Mouse (Mus musculus) thymus, postnatal 0 days (tissue): ENCODE results near the gene Dph6. TPM values are rescaled to one million over a fixed set of nuclear protein-coding genes. Genes with fewer than 3 reads are reported as not detected.

ENCODE experiments used
- DNase-seq: peaks from one replicate; pipeline ENCODE4 v3.0.0-alpha.2; 2015; ENCODE audit warnings: low spot score
- polyA plus RNA-seq: library from polyadenylated mRNA; unstranded; fragments of >200 nt; fragmentation: Nextera tagmentation; extraction: Ambion mirVana; gene quantifications from 2 replicates; pipeline ENCODE4 v1.2.1, GENCODE M21; 2015

Gene Dph6
- polyA plus RNA-seq, 1 experiment from 2014 or later, result 22.1 TPM

GRCm38 (mm10) chr2:114542325-114542724 lies 112.4 kb downstream of the Dph6 start:
- DNase-seq, result no peak

DNA sequence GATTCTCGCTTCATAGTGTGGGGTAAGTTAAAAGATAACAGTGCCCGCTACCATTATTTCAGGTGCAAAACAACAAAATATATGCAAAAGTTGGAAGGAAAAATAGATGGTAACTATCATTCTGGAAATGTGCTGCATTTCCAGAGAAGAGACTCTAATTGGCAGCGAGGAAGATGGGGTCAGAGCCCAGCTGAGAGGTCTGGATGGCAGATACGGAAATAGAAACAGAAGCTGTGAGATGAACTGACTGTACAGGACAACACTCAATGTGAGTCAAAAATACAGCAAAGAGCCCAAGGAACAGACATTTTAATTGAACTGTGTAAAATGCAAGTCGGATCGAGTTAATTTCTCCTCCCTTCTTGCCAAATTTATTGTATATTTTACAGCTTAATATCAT lies 114.3 kb downstream of the Dph6 start:
- DNase-seq, result no peak

DNA sequence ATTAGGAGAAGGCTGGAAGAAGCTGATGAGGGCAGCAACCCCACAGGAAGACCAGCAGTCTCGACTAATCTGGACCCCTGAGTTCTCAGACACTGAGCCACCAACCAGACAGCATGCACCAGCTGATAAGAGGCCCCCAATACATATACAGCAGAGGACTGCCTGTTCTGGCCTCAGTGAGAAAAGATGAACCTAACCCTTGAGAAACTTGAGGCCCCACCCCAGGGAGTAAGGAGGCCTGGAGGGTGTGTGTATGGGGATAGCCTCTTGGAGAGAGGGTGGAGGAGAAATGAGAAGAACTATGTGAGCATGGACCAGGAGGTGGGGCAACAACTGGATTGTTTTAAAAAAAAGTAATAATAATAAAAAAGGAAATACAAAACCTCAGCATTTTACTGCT lies 118.7 kb downstream of the Dph6 start:
- DNase-seq, result no peak

DNA sequence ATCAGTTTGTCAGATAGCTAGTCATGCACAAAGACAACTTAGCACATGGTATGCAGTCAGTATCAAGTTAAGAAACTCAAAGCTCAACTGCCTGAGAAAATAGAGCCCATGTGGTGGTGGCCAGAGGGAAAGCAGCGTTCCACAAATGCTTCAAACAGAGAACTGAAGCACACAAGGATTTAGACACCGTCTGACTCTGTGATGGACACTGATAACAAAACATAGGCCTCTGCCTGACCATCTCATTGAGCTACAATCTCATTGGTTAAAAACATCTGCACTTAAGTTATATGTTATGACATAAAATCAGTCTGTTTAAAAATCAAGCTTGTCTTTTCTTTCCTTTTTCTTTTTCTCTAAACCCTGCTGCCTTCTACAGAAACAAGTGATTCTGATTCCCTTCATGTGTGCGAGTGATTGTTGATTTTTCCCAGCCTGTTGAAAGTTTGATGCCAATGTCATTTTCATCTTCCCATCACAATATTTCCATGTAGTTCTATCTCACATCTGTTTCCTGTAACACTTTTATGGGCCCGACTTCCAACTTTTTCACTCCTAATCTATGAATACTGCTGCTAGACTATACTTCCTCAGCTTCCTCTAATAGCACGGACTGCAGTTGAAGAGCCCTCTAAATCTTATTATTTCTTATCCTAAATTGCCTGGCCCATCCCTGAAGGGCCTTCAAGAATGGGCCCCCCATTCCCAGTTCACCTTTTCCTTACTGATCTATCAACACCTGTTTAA lies 123.6 kb downstream of the Dph6 start:
- DNase-seq, result no peak

GRCm38 (mm10) chr2:114520414-114520813 lies 134.3 kb downstream of the Dph6 start:
- no peak for DNase-seq

DNA sequence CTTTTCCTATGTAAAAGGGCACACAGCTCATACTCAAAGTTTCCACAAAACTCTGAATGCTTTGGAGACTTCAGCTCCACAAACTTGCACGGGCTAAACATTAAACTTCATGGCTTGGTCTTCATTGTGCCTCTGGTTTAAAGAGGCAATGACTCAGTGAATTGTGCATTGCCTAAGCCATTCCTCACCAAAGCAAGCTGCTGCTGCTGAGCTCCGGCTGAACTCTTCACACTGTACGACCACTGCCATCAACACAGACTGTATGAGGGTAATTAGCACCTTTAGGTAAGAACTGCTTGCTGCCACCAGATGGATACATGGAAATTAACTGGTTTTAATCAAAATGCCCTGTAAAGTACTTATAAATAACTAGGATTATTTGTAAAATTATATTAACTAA lies 134.9 kb downstream of the Dph6 start:
- no peak for DNase-seq

GRCm38 (mm10) chr2:114492398-114492797 lies 162.4 kb downstream of the Dph6 start:
- DNase-seq, result no peak

DNA sequence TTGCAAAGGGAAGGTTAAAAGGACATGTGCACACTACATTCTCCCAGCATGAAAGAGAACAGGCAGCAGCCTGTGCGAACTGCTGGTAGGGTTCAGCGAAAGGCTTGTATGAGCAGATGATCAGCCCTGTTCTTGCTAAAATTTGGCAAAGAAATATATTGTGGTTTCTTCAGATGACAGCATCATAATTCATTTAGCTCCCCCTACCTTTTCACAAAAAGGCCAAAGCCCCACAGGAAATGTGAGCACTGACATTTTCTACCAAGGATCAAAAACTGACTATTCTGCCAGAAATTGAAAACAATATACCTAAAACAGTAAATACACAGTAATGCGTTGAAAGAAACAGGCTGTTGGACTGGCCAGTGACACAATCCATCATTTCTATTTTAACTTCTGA lies 162.9 kb downstream of the Dph6 start:
- no peak for DNase-seq

DNA sequence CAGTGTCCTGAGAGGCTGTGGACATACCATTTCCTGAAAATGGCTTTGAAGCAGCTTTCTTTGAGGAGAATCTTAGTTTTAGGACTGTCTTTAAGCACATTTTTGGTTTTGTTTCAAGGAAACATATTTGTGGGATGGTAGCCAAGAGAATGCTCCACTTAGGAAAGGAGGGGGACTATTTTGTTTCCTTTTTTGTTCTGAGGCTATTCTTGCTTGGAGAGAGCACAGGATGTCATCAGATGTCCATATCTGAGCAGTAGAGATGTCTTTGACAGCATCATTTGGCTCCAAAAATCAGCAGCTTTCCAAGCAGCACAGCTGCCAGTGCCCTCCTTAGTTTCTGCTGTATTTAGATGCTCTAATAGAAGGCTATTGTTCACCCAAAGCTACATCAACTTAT lies 167.8 kb downstream of the Dph6 start:
- DNase-seq, result no peak
